Mouse (Mus musculus): ENCODE measurements around the gene Cnr2.

Cnr2 gene

GRCm38 (mm10) chr4:135906633-135907032 lies 11.4 kb downstream of the Cnr2 start:
- DNase-seq (ENCODE audit: low read depth) = no peak

GRCm38 (mm10) chr4:135909326-135910066 lies 14.3 kb downstream of the Cnr2 start:
- no peak for DNase-seq (ENCODE audit: low read depth)

GRCm38 (mm10) chr4:135911531-135911930 lies 16.3 kb downstream of the Cnr2 start:
- no peak for DNase-seq (ENCODE audit: low read depth)

- no peak for DNase-seq (ENCODE audit: low read depth)
Measured at GRCm38 (mm10) chr4:135912164-135912563, 17.0 kb downstream of the Cnr2 start.

- DNase-seq (ENCODE audit: low read depth) = no peak
Measured at GRCm38 (mm10) chr4:135912835-135913234, 17.6 kb downstream of the Cnr2 start.

- no peak for DNase-seq (ENCODE audit: low read depth)
Measured at GRCm38 (mm10) chr4:135913433-135913832, 18.2 kb downstream of the Cnr2 start.

- no peak for DNase-seq (ENCODE audit: low read depth)
Measured at GRCm38 (mm10) chr4:135918635-135919279, 23.6 kb downstream of the Cnr2 start.

GRCm38 (mm10) chr4:135919280-135919639 lies 24.1 kb downstream of the Cnr2 start:
- DNase-seq (ENCODE audit: low read depth) = no peak

GRCm38 (mm10) chr4:135920304-135921241 lies 25.4 kb downstream of the Cnr2 start, which contains the start of gene Fuca1:
Gene Fuca1 (plus strand): TSS chr4:135920735.
- peak; percentile 97 for DNase-seq (ENCODE audit: low read depth)

- no peak for DNase-seq (ENCODE audit: low read depth)
Measured at GRCm38 (mm10) chr4:135921257-135922120, 26.3 kb downstream of the Cnr2 start.

GRCm38 (mm10) chr4:135922190-135922589 lies 27.0 kb downstream of the Cnr2 start:
- no peak for DNase-seq (ENCODE audit: low read depth)

- DNase-seq (ENCODE audit: low read depth) = no peak
Measured at GRCm38 (mm10) chr4:135924418-135924817, 29.2 kb downstream of the Cnr2 start.

GRCm38 (mm10) chr4:135925341-135925740 lies 30.1 kb downstream of the Cnr2 start:
- DNase-seq (ENCODE audit: low read depth) = no peak

GRCm38 (mm10) chr4:135926195-135926808 lies 31.1 kb downstream of the Cnr2 start:
- DNase-seq (ENCODE audit: low read depth) = no peak

GRCm38 (mm10) chr4:135926861-135927260 lies 31.7 kb downstream of the Cnr2 start:
- no peak for DNase-seq (ENCODE audit: low read depth)

- DNase-seq (ENCODE audit: low read depth) = no peak
Measured at GRCm38 (mm10) chr4:135928376-135928775, 33.2 kb downstream of the Cnr2 start.

GRCm38 (mm10) chr4:135929405-135929804 lies 34.2 kb downstream of the Cnr2 start:
- DNase-seq (ENCODE audit: low read depth) = no peak

GRCm38 (mm10) chr4:135929828-135930227 lies 34.6 kb downstream of the Cnr2 start:
- no peak for DNase-seq (ENCODE audit: low read depth)

GRCm38 (mm10) chr4:135930239-135930638 lies 35.0 kb downstream of the Cnr2 start:
- DNase-seq (ENCODE audit: low read depth) = no peak

GRCm38 (mm10) chr4:135931832-135932231 lies 36.6 kb downstream of the Cnr2 start:
- DNase-seq (ENCODE audit: low read depth) = no peak

All from c-Kit-positive CD71-positive TER-119-negative erythroid progenitor cells, embryonic 14.5 days (primary cell).